Mouse (Mus musculus) lung, adult 2 months (tissue): ENCODE results near the gene Serpinb1a. TPM values are rescaled to one million over a fixed set of nuclear protein-coding genes. Genes with fewer than 3 reads are reported as not detected.

Experiments
- DNase-seq: peaks from one replicate; pipeline ENCODE4 v3.0.0; 2022
- H3K4me1 ChIP-seq: fragments of 200-500 bp; 2 replicates; pipeline ENCODE4 v1.6.1; 2011; ENCODE audit warnings: low read length; ENCODE audit not compliant: control insufficient read depth, insufficient read depth
- H3K4me3 ChIP-seq: fragments of 200-500 bp; replicated peaks from 2 replicates; pipeline ENCODE3; 2011; ENCODE audit warnings: low read depth, mild to moderate bottlenecking, control low read depth, low read length; ENCODE audit errors: extremely low read depth
- CTCF ChIP-seq: fragments of 200-500 bp; IDR thresholded peaks from 2 replicates; pipeline ENCODE4 v1.5.1; 2011; ENCODE audit warnings: mild to moderate bottlenecking, low read length, control low read depth; ENCODE audit not compliant: insufficient read depth
- POLR2A ChIP-seq: fragments of 200-500 bp; IDR thresholded peaks from 2 replicates; pipeline ENCODE4 v1.6.1; 2011; ENCODE audit warnings: low read depth, mild to moderate bottlenecking, control low read depth, low read length, borderline replicate concordance; ENCODE audit errors: extremely low read depth
- WGBS: fragments of 180-500 bp; shearing (Covaris S2); methylation state at CpG from one replicate; pipeline ENCODE4 v1.1.7; 2018; 5-methylcytosine and 5-hydroxymethylcytosine counted together
- polyA plus RNA-seq: library from polyadenylated mRNA; depleted of rRNA; stranded (reverse); fragments of >200 nt; gene quantifications from 2 replicates; pipeline ENCODE4 v1.2.3, GENCODE M21; 2012

Serpinb1a gene
- polyA plus RNA-seq, 1 experiment: 14.9 TPM

- 78% methylated on average over 3 of the region's 3 CpGs for WGBS
- H3K4me3 ChIP-seq: no peak overlapping the region
- no peak for DNase-seq
Measured at GRCm38 (mm10) chr13:32827111-32827822, 23.7 kb downstream of the Serpinb1a start.

GRCm38 (mm10) chr13:32825546-32825945 lies 25.4 kb downstream of the Serpinb1a start:
- Histone ChIP-seq H3K4me3 (no peak overlapping the region), H3K4me1 (no peaks in the 10 kb centered on the region)
- TF ChIP-seq POLR2A: no peak
- no peak for TF ChIP-seq CTCF
- WGBS: 88% methylated on average over 8 of the region's 8 CpGs
- DNase-seq: no peak

More at GRCm38 (mm10) chr13:32827111-32827822, 23.7 kb downstream of the Serpinb1a start:
- no peak for TF ChIP-seq POLR2A
- TF ChIP-seq CTCF: peak; percentile 51; the same call in 1 of the 2 replicates
- H3K4me1 ChIP-seq: peaks cover 5% of the 10 kb centered on the region; the same call in 1 of the 2 replicates

GRCm38 (mm10) chr13:32824377-32825330 lies 26.3 kb downstream of the Serpinb1a start:
- no peaks in the 10 kb centered on the region for H3K4me1 ChIP-seq
- DNase-seq: no peak
- no peak overlapping the region for H3K4me3 ChIP-seq
- TF ChIP-seq CTCF (no peak), POLR2A (no peak)
- WGBS: 76% methylated on average over 6 of the region's 6 CpGs

DNA sequence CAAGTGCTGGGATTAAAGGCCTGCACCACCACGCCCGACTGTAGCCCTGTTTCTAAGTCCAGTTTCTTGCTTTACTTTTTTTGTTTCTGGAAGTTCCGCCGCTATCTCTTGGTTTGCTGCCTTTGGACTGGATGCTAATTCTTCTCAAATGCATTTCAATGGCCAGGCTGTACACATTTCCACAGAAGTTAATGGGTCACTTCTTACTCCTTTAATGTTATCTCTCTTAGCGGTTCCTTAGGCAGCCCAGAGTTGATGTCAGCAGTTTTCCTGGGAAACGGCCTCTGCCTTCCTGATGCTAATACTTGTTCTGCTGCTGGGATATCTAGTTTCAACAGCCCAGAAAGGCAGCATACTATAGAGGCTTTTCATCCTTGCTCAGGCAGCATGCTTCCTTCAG lies 27.9 kb downstream of the Serpinb1a start:
- TF ChIP-seq POLR2A: no peak
- no peak for TF ChIP-seq CTCF
- no peak for DNase-seq
- 86% methylated on average over 6 of the region's 6 CpGs for WGBS
- H3K4me3 ChIP-seq: no peak overlapping the region
- no peaks in the 10 kb centered on the region for H3K4me1 ChIP-seq

- no peak for DNase-seq
- TF ChIP-seq POLR2A: no peak
- TF ChIP-seq CTCF: no peak
- over 99% methylated on average over 4 of the region's 4 CpGs for WGBS
- Histone ChIP-seq H3K4me1 (no peaks in the 10 kb centered on the region), H3K4me3 (no peak overlapping the region)
Measured at GRCm38 (mm10) chr13:32821671-32822070, 29.3 kb downstream of the Serpinb1a start.

- TF ChIP-seq CTCF: no peak
- no peak for TF ChIP-seq POLR2A
- H3K4me3 ChIP-seq: no peak overlapping the region
- WGBS: 92% methylated on average over 5 of the region's 5 CpGs
- no peak for DNase-seq
- no peaks in the 10 kb centered on the region for H3K4me1 ChIP-seq
Measured at GRCm38 (mm10) chr13:32819926-32820325, 31.1 kb downstream of the Serpinb1a start.

GRCm38 (mm10) chr13:32819241-32819640 lies 31.7 kb downstream of the Serpinb1a start:
- TF ChIP-seq CTCF (no peak), POLR2A (no peak)
- no peaks in the 10 kb centered on the region for H3K4me1 ChIP-seq

DNA sequence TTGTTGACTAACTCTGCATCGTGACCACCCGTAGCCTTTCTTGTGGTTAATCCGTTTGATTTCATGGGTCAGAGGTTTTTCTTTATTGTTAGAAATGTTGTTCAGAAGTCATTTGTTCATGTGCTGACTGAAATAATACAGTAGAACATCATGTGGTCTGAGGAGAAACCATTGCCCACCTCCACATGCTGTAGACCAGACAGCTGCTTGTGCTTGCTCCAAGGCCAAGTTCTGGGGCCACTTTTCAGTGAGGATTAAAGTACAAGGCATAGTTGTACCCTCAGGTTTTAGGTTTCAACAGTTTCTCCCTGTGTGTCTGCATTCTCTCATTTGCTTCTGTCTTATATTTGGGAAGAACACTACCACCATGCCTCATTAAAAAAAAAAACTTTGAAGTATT lies 43.4 kb downstream of the Serpinb1a start:
- Histone ChIP-seq H3K4me3 (no peak overlapping the region), H3K4me1 (no peaks in the 10 kb centered on the region; the same call in 1 of the 2 replicates)
- no peak for TF ChIP-seq CTCF
- no peak for TF ChIP-seq POLR2A
- WGBS: 82% methylated on average over 3 of the region's 3 CpGs
- DNase-seq: no peak

More at GRCm38 (mm10) chr13:32819241-32819640, 31.7 kb downstream of the Serpinb1a start:
- no peak for DNase-seq
- H3K4me3 ChIP-seq: no peak overlapping the region
- 96% methylated on average over 3 of the region's 3 CpGs for WGBS

- WGBS: 85% methylated on average over 7 of the region's 7 CpGs
- no peak overlapping the region for H3K4me3 ChIP-seq
- H3K4me1 ChIP-seq: no peaks in the 10 kb centered on the region; the same call in 1 of the 2 replicates
- TF ChIP-seq POLR2A (no peak), CTCF (no peak)
- DNase-seq: no peak
Measured at GRCm38 (mm10) chr13:32806820-32807219, 44.2 kb downstream of the Serpinb1a start.

DNA sequence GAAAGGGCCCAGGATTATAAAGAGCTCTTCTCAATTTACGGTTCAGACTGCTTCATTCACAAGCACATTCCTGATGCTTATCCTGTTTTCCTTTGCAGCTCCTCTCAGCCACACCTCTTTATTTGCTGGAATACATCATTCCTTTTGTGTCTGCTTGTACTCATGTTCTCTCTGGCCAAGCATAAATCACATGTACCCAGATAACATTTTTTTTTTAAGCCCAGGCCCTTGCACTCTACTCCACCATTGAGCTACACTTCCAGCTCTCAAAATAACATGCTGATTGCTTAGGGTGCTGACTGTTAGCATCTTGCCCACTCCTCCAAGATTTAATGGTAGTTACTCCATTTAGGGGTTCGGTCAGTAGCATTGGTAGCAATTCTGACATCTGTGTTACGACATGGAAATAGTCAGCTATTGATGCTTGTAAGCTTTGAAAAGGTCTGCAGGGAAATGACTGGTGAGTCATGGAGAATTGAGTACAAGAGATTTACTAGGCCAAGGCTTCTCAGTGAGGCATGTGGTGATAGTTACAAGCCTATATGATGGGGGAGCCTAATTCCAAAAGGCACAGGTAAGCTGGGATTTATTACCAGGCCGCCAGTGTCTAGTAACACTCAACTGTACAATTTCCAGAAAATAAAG lies 47.2 kb downstream of the Serpinb1a start:
- Histone ChIP-seq H3K4me3 (no peak overlapping the region), H3K4me1 (no peaks in the 10 kb centered on the region; the same call in 1 of the 2 replicates)
- 74% methylated on average over 4 of the region's 4 CpGs for WGBS
- no peak for DNase-seq
- TF ChIP-seq POLR2A: no peak
- no peak for TF ChIP-seq CTCF
